Mouse (Mus musculus): ENCODE measurements at regions not wholly inside any gene's neighbourhood (a gene's known extent, or its start where the extent isn't known, plus 50 kb on each side); places are given as distances from the start of the nearest gene placed in this dataset.

DNA sequence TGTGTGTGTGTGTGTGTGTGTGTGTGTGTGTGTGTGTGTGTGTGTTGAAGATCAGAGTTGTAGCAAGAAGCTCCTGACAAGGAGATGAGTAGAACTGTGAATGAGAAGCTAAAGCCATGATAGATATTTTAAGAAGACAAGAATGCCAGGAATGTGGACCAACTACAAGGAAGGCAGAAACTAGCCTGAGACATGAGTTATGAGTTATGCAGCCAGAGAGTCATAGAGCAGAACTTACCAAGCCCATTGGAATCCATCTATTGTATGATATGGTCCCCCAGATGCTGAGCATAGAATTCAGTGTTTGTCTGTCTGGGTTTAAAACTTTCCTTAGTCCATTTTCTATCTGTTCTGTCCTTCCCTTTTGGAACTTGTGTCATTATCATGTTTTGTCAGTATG, 244.2 kb upstream of the Nat3 start:
- Histone ChIP-seq H3K27me3 (ENCODE audit: insufficient read depth, low read length) (no peaks in the 10 kb centered on the region), H3K9me3 (ENCODE audit: low read length) (no peaks in the 10 kb centered on the region)
- DNase-seq, result no peak

DNA sequence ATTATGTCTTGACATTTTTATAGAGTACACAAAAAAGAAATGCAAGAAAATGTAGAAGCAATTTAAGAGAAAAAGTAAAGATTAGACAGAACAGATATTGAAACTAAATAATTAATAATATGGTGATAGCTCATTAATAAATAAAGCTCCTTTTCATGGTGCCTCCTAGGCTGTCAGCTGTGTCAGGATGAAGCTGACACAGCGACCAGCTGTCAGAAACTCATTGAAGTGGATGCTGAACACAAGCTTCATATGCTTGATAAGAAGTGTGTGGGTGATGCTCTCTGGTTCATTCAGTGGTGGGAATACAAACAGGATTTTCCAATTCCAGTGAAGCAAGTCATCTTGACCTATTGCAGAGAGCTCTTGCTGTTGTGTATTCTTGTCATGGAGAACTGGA, 213.2 kb upstream of the Nat3 start:
- DNase-seq (no peak), ATAC-seq (no peak)
- H3K4me1 ChIP-seq (ENCODE audit: insufficient read depth), result no peaks in the 10 kb centered on the region
- no peak overlapping the region for H3K27ac ChIP-seq (ENCODE audit: low read depth, low read length)
- WGBS, result 81% methylated on average over 1 of the region's 1 CpGs
- no peak overlapping the region for H3K9ac ChIP-seq
- H3K4me2 ChIP-seq (ENCODE audit: low read depth), result no peak overlapping the region
- no peaks in the 10 kb centered on the region for H3K36me3 ChIP-seq (ENCODE audit: insufficient read depth)
- no peak for TF ChIP-seq CTCF (IDR thresholded peaks at IDR 0.05; ENCODE audit: low read depth)
- no peak overlapping the region for H3K4me3 ChIP-seq (ENCODE audit: low read depth, low read length)
- H3K9me3 ChIP-seq (ENCODE audit: low read length), result no peaks in the 10 kb centered on the region
- H3K27me3 ChIP-seq (ENCODE audit: insufficient read depth, low read length), result no peaks in the 10 kb centered on the region

More for the DNA sequence above, 244.2 kb upstream of the Nat3 start:
- Histone ChIP-seq H3K4me2 (ENCODE audit: low read depth) (no peak overlapping the region), H3K4me3 (ENCODE audit: low read depth, low read length) (no peak overlapping the region), H3K9ac (no peak overlapping the region), H3K27ac (ENCODE audit: low read depth, low read length) (no peak overlapping the region), H3K36me3 (ENCODE audit: insufficient read depth) (no peaks in the 10 kb centered on the region), H3K4me1 (ENCODE audit: insufficient read depth) (no peaks in the 10 kb centered on the region)
- ATAC-seq, result no peak
- TF ChIP-seq CTCF (IDR thresholded peaks at IDR 0.05; ENCODE audit: low read depth), result no peak

DNA sequence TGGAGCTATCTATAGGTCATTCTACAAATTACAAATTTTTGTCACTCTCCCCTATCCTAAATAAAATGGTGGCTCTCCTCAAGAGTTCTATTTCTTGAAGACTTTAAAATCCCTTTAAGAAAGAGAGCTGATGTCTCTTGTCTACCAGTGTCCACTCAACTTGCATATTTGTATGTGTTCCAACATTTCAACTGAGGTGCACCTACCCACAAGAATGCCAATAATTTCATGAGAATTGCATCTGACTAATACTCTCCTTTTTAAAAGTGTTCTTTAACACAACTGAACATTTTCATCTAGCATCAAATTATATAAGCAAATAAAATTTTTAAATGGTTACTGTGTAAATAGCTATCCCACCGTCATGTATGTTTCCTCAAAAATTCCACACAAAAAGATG, 206.3 kb upstream of the Nat3 start:
- Histone ChIP-seq H3K4me2 (ENCODE audit: low read depth) (no peak overlapping the region), H3K27ac (ENCODE audit: low read depth, low read length) (no peak overlapping the region), H3K9ac (no peak overlapping the region), H3K36me3 (ENCODE audit: insufficient read depth) (no peaks in the 10 kb centered on the region), H3K4me1 (ENCODE audit: insufficient read depth) (no peaks in the 10 kb centered on the region), H3K4me3 (ENCODE audit: low read depth, low read length) (no peak overlapping the region), H3K27me3 (ENCODE audit: insufficient read depth, low read length) (no peaks in the 10 kb centered on the region), H3K9me3 (ENCODE audit: low read length) (no peaks in the 10 kb centered on the region)
- no peak for ATAC-seq
- no peak for DNase-seq
- no peak for TF ChIP-seq CTCF (IDR thresholded peaks at IDR 0.05; ENCODE audit: low read depth)
- WGBS, result 90% methylated on average over 1 of the region's 1 CpGs

DNA sequence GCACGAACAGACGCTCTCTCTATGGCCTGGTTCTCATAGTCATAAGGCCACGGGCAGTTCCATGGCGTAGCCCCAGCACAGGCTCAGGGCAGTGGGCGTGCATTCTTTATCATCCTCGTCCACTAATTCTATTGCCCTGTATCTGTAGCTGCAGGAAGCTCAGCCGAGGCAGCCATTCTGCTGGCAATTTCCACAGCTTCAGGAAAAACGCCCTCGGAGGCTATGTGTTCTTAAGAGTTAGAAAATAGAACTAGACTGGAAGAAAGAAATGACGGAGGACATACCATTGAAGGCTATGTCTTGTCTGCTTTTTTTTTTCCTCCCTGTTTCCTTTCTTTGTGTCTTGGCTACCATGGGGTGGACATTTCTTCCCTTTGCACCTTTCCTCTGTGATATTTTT, 205.0 kb upstream of the Nat3 start:
- 93% methylated on average over 10 of the region's 10 CpGs for WGBS
- Histone ChIP-seq H3K36me3 (ENCODE audit: insufficient read depth) (no peaks in the 10 kb centered on the region), H3K4me2 (ENCODE audit: low read depth) (no peak overlapping the region), H3K4me3 (ENCODE audit: low read depth, low read length) (no peak overlapping the region), H3K27me3 (ENCODE audit: insufficient read depth, low read length) (no peaks in the 10 kb centered on the region), H3K4me1 (ENCODE audit: insufficient read depth) (no peaks in the 10 kb centered on the region), H3K9me3 (ENCODE audit: low read length) (no peaks in the 10 kb centered on the region), H3K9ac (no peak overlapping the region), H3K27ac (ENCODE audit: low read depth, low read length) (no peak overlapping the region)
- no peak for TF ChIP-seq CTCF (IDR thresholded peaks at IDR 0.05; ENCODE audit: low read depth)
- DNase-seq (no peak), ATAC-seq (no peak)

DNA sequence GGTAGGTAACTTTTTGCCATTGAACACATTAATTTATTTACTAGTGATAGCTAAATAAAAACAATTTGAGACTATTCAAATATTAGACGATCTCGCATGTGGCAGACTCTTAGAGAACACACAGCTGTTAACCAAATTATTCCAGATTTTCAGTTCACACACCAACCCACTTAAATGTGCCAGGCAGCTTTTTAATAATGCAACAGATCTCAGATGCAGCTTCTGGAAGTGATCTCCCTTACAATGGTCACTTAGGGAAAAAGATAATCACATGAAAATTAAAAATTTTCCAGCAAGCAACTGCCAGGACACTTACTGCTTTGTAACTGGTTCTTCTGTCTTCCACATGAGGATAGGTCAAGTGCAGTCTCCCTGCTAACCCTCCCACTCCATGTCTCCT, 203.1 kb upstream of the Nat3 start:
- Histone ChIP-seq H3K4me3 (ENCODE audit: low read depth, low read length) (no peak overlapping the region), H3K4me2 (ENCODE audit: low read depth) (no peak overlapping the region), H3K36me3 (ENCODE audit: insufficient read depth) (no peaks in the 10 kb centered on the region), H3K27ac (ENCODE audit: low read depth, low read length) (no peak overlapping the region), H3K9ac (no peak overlapping the region), H3K27me3 (ENCODE audit: insufficient read depth, low read length) (no peaks in the 10 kb centered on the region), H3K9me3 (ENCODE audit: low read length) (no peaks in the 10 kb centered on the region), H3K4me1 (ENCODE audit: insufficient read depth) (no peaks in the 10 kb centered on the region)
- ATAC-seq, result no peak
- WGBS, result 63% methylated on average over 2 of the region's 2 CpGs
- no peak for DNase-seq
- no peak for TF ChIP-seq CTCF (IDR thresholded peaks at IDR 0.05; ENCODE audit: low read depth)

DNA sequence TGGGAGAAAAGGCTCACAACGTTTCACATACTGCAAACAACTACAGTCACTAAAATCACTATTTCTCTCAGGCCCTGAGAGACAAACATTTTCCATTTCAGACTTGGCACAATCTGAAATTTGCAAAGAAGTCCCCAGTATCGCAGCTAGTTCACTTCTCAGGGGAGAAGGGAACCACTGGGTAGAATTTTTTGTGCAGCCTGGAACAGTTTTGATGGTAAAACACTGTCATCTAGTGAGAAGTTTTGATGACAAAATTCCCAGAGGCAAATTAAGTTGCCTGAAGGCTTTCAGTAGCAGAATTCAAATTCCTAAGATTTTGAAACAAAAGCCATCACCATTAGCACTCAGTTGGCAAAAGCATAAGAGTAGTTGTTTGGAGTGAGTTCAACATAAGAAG, 195.2 kb upstream of the Nat3 start:
- peak; percentile 35 for DNase-seq
- 62% methylated on average over 2 of the region's 2 CpGs for WGBS
- H3K4me2 ChIP-seq (ENCODE audit: low read depth), result no peak overlapping the region

DNA sequence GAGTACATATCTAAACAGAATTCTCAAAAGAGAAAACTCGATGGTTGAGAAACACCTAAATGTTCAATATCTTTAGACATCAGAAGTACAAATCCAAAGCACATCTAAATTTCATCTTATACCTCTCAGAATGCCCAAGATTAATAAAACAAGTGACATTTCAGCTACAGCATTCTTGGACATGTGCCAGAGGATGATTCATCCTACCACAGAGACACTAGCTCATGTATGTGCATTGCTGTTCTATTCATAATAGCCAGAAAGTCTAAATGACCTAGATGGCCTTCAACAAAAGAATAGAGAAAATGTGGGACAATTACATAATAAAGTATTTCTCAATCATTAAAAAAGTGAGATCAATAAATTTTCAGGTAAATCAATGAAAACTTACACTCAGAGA, 146.6 kb upstream of the Nat3 start:
- Histone ChIP-seq H3K9ac (no peak overlapping the region), H3K9me3 (ENCODE audit: low read length) (no peaks in the 10 kb centered on the region), H3K4me2 (ENCODE audit: low read depth) (no peak overlapping the region), H3K4me3 (ENCODE audit: low read depth, low read length) (no peak overlapping the region), H3K4me1 (ENCODE audit: insufficient read depth) (no peaks in the 10 kb centered on the region), H3K27ac (ENCODE audit: low read depth, low read length) (no peak overlapping the region), H3K36me3 (ENCODE audit: insufficient read depth) (no peaks in the 10 kb centered on the region), H3K27me3 (ENCODE audit: insufficient read depth, low read length) (no peaks in the 10 kb centered on the region)
- DNase-seq, result no peak
- WGBS, result 94% methylated on average over 1 of the region's 1 CpGs
- no peak for TF ChIP-seq CTCF (IDR thresholded peaks at IDR 0.05; ENCODE audit: low read depth)
- no peak for ATAC-seq

More for the DNA sequence above, 195.2 kb upstream of the Nat3 start:
- TF ChIP-seq CTCF (IDR thresholded peaks at IDR 0.05; ENCODE audit: low read depth), result peak; percentile 24
- Histone ChIP-seq H3K27ac (ENCODE audit: low read depth, low read length) (no peak overlapping the region), H3K4me1 (ENCODE audit: insufficient read depth) (no peaks in the 10 kb centered on the region), H3K27me3 (ENCODE audit: insufficient read depth, low read length) (no peaks in the 10 kb centered on the region), H3K9me3 (ENCODE audit: low read length) (no peaks in the 10 kb centered on the region), H3K36me3 (ENCODE audit: insufficient read depth) (no peaks in the 10 kb centered on the region), H3K9ac (no peak overlapping the region), H3K4me3 (ENCODE audit: low read depth, low read length) (no peak overlapping the region)
- no peak; the same call in 1 of the 2 replicates for ATAC-seq

DNA sequence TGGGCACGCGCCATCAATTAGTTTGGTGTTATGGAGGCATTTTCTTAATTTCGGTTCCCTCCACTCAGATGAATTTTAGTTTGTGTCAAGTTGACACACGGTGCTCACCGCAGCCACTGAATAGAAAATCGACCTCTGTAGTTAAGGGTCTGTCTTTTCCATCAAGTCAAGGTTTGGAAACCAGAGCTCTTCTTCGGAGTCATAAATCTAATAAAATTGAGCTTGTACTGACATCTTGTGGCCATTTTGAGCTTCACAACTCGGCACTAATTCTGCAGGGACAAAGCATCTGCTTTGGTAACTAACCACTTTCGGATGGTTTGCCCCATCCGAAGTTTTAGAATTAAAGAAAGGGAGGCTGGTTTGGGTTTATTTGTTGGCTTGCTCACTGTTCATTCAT, 117.7 kb upstream of the Nat3 start:
- DNase-seq, result peak; percentile 85
- Histone ChIP-seq H3K9ac (no peak overlapping the region), H3K4me1 (ENCODE audit: insufficient read depth) (no peaks in the 10 kb centered on the region), H3K36me3 (ENCODE audit: insufficient read depth) (no peaks in the 10 kb centered on the region), H3K4me3 (ENCODE audit: low read depth, low read length) (no peak overlapping the region), H3K4me2 (ENCODE audit: low read depth) (no peak overlapping the region), H3K27ac (ENCODE audit: low read depth, low read length) (no peak overlapping the region), H3K9me3 (ENCODE audit: low read length) (no peaks in the 10 kb centered on the region), H3K27me3 (ENCODE audit: insufficient read depth, low read length) (no peaks in the 10 kb centered on the region)
- ATAC-seq, result peak; percentile 82
- TF ChIP-seq CTCF (IDR thresholded peaks at IDR 0.05; ENCODE audit: low read depth), result peak; percentile 83
- 41% methylated on average over 10 of the region's 10 CpGs for WGBS
